Mouse (Mus musculus) kidney, adult 11 months (tissue): ENCODE measurements around the gene Snapc5.
A peak's percentile ranks its signal among the peaks of the same experiment; 100 is the strongest.

Experiments
- DNase-seq: peaks from one replicate; pipeline ENCODE4 v3.0.0; 2022

The Snapc5 gene

DNA sequence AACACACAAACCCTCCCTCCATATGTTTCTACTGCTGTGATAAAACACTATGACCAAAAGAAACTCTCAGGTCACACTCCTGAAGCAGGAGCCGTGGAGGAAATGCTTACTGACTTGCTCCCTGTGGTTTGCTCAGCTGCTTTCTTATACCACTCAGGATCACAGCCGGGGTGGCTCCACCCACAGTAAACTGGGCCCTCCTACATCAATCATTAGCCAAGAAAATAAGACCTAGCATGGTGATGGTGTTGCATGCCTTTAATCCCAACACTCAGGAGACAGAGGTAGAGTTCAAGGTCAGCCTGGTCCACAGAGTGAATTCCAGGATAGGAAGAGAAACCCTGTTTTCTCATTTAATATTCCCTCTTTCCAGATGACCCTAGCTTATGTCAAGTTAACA lies 20.8 kb downstream of the Snapc5 start:
- DNase-seq, result peak; percentile 63

DNA sequence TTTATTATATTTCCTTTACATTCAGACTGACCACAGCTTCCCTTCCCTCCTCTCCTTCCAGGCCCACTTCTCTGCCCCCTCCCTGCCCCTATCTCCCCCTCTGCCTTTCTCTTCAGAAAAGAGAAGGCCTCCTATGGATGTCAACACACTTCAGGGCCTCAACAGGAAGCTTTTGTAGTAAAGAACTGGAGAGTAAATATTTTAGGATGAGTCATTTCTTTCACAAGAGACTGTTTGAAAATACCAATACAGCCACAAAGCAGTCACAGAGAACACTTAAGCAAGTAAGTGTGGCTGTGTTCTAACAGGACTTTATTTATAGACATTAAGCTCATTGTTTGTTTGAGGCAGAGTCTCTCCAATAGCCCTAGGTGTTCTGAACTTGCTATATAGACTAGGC lies 23.3 kb downstream of the Snapc5 start:
- no peak for DNase-seq

GRCm38 (mm10) chr9:64202866-64203265 lies 23.8 kb downstream of the Snapc5 start:
- no peak for DNase-seq

- peak; percentile 23 for DNase-seq
These were observed 28.5 kb downstream of the Snapc5 start for GRCm38 (mm10) chr9:64207509-64208084.

- no peak for DNase-seq
These were observed 35.4 kb downstream of the Snapc5 start for GRCm38 (mm10) chr9:64214452-64214851.

- DNase-seq, result no peak
These were observed 37.0 kb downstream of the Snapc5 start for GRCm38 (mm10) chr9:64216090-64216489.

DNA sequence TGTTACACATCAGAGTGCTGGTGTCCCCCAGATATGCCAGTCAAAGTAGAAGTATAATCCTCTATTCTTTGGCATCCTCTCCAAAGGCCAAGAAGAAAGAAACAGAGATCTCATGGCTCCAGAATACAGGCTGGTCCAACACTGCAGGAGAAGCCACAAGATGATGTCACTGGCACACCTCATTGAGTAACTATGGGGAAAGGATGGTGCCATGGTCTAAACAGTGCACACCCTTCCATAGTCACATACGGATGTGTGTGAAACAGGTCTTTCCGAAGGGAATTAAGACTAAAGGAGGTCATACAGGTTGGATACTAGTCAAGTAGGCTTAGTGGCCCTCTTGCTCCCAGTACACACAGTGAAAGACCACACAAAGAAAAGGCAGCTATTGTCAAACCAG lies 37.6 kb downstream of the Snapc5 start:
- no peak for DNase-seq

GRCm38 (mm10) chr9:64217887-64218286 lies 38.8 kb downstream of the Snapc5 start:
- no peak for DNase-seq

GRCm38 (mm10) chr9:64219305-64219704 lies 40.2 kb downstream of the Snapc5 start:
- no peak for DNase-seq

- no peak for DNase-seq
These were observed 40.8 kb downstream of the Snapc5 start for GRCm38 (mm10) chr9:64219772-64220420.

DNA sequence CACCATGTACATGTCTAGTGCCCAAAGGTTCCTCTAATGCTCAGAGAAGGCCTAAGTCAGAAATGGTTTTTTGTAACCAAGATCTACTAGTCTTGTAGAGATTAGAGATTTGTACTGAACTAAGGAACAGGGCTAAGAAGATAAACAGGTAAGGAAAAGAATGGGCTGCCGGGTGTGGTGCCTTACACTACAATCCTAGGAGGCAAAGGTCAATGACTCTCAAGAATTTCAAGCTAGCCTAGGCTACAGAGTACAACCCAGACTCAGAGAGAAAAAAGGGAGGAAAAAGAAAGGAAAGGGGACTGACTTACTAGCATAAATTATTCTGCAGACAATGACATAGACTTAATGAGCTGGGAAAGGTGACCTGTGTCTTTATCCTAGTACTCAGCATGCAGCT lies 41.5 kb downstream of the Snapc5 start:
- DNase-seq, result no peak

DNA sequence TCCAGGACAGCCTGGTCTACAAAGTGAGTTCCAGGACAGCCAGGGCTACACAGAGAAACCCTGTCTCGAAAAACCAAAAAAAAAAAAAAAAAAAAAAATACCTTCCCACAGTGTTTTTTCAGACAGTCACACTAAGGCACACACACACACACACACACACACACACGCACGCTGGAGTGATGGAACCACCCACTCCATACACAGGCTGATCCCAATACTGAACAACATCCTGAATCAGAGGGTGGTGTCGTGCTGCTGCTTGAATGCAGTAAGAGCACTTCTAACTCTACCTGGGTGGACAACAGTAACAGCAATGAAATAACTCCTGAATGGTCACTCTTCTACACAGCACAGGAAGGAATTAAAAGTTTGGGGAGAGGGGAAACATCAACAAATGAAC lies 42.4 kb downstream of the Snapc5 start:
- no peak for DNase-seq

DNA sequence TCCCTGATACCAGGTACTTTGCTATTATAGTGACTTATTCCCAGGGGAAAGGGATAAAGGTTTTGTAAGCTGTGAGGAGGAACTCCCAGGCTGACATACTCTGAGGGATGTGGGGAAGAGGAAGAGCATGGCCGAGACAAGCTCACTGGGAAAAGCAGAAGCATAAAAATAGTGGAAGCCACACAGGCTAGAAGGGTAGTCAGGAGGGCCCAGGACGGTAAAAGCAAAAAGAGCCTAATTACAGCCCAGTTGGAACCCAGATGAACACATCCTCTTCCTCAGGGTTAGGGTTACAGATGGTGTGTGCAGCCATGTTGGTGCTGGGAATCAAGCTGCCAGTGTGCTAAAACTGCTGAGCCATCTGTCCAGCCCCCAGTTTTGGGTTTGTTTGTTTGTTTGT lies 43.0 kb downstream of the Snapc5 start:
- DNase-seq, result no peak

DNA sequence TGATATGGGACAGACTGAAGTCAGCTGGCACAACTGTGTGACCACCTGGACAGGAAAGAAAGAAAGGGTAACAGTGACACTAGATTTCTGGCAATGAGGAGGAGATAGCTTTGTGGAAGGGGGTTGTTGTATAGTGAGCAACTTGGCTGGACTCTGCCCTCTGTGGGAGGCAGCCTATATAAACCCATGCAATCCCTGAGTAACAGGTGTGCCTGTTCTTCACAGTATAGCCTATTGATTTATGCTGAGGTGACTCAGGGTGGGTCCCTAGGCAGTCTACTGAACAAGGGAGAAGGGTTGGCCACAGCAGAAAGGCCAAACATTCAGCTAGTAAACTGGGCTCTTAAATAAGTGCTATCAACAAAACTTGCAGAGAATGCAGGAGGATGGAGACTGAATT lies 46.7 kb downstream of the Snapc5 start:
- no peak for DNase-seq

DNA sequence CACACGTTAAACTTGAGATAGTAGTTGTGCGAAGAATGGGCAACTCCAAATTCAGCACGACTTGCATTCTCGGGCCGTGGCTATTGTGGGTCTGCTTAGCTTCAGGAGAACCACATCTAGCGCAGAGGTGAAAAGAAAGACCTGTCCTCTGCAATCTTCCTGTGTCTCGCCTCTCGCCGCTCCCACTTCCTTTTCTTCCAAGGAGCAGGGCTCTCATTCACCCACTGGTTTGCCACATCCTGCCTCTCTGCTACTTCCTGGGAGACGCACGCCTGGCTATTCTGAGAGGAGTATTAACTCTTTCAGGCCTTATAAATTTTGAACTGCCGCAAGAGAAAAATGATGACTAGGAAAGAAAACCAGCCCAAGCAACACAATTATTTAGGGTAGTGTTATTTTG lies 48.7 kb downstream of the Snapc5 start:
- no peak for DNase-seq

- DNase-seq, result no peak
These were observed 49.9 kb downstream of the Snapc5 start for GRCm38 (mm10) chr9:64228972-64229371.

- peak; percentile 46 for DNase-seq
These were observed 52.1 kb downstream of the Snapc5 start for GRCm38 (mm10) chr9:64231171-64231570.

GRCm38 (mm10) chr9:64231674-64232073 lies 52.6 kb downstream of the Snapc5 start:
- DNase-seq, result no peak

DNA sequence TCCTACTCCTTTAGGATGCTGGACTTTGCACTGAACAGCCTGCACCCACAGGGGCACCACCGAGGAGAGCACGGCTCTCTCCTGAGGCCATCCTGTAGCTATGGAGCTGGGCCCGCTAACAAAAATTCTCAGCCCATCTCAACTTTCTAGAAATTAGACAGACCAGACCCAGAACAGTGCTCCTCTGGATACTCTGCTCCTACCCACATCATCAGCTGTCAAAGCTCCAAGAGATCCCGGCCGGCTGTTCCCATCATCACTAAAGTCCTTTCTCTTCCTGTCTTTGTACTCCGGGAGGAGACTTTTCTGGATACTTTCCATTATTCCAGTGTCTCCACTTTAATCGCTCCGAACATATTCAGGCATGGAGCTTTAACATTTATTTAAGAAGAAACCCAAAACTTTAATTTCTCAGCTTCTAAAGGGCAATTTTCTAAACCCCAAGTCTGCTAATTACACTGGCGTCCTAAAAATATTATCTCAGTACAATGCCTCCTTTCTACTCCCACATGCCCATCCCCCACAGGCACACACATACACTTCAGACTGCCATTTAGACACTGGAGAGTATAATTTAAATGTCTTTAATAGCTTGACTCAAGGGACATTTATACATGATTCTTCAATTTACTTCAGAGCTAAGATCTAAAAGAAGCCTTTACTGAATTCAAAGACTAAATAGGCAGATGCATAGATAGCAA lies 53.3 kb downstream of the Snapc5 start:
- DNase-seq, result peak; percentile 22
